Mouse (Mus musculus) ES-Bruce4 (cell line): ENCODE results near the gene Rab40b. TPM values are rescaled to one million over a fixed set of nuclear protein-coding genes. Genes with fewer than 3 reads are reported as not detected.
"Not testable (repeated sequence)": the region's sequence is repeated elsewhere in the genome, so short reads cannot be mapped to it uniquely, and the experiment has no call there.

ENCODE experiments used
- H3K27ac ChIP-seq: 2 replicates; pipeline ENCODE4 v1.5.1; 2012; ENCODE audit warnings: low read length, inconsistent platforms; ENCODE audit not compliant: insufficient read depth
- H3K27me3 ChIP-seq: 2 replicates; pipeline ENCODE4 v1.6.1; 2012; ENCODE audit warnings: mild to moderate bottlenecking, low read length, inconsistent platforms; ENCODE audit not compliant: control insufficient read depth, poor library complexity, insufficient read depth, severe bottlenecking
- H3K36me3 ChIP-seq: 2 replicates; pipeline ENCODE4 v1.6.1; 2012; ENCODE audit warnings: inconsistent platforms, mild to moderate bottlenecking, low read length, moderate library complexity; ENCODE audit not compliant: control insufficient read depth, poor library complexity, insufficient read depth, severe bottlenecking
- H3K4me1 ChIP-seq: one replicate; pipeline ENCODE4 v1.8.1; 2011; ENCODE audit warnings: low read length; ENCODE audit not compliant: control insufficient read depth, insufficient read depth
- H3K4me3 ChIP-seq: 2 replicates; pipeline ENCODE4 v1.5.1; 2011; ENCODE audit warnings: low read depth, mild to moderate bottlenecking, low read length
- H3K9ac ChIP-seq: 2 replicates; pipeline ENCODE4 v1.6.1; 2012; ENCODE audit warnings: low read depth, mild to moderate bottlenecking, inconsistent platforms; ENCODE audit not compliant: poor library complexity, severe bottlenecking
- H3K9me3 ChIP-seq: replicated peaks from 2 replicates; pipeline ENCODE4 v1.6.1; 2012; ENCODE audit warnings: mild to moderate bottlenecking, low read length, inconsistent platforms; ENCODE audit not compliant: control insufficient read depth, poor library complexity, insufficient read depth, severe bottlenecking
- CTCF ChIP-seq: IDR thresholded peaks from one replicate; pipeline ENCODE4 v1.8.1; 2011; ENCODE audit warnings: low read depth, low read length
- EP300 ChIP-seq: IDR thresholded peaks from 2 replicates; pipeline ENCODE4 v1.6.1; 2011; ENCODE audit warnings: low read depth, low read length; ENCODE audit not compliant: insufficient read depth
- POLR2A ChIP-seq: IDR thresholded peaks from one replicate; pipeline ENCODE4 v1.8.1; 2011; ENCODE audit warnings: low read length; ENCODE audit not compliant: insufficient read depth
- polyA plus RNA-seq: library from polyadenylated mRNA; stranded (reverse); fragments of >200 nt; gene quantifications from 2 replicates; pipeline ENCODE4 v1.2.4, GENCODE M21; 2011; ENCODE audit warnings: low read depth; ENCODE audit not compliant: missing spikeins, insufficient read depth, insufficient read length

Gene Rab40b
- polyA plus RNA-seq, 1 experiment: not detected

DNA sequence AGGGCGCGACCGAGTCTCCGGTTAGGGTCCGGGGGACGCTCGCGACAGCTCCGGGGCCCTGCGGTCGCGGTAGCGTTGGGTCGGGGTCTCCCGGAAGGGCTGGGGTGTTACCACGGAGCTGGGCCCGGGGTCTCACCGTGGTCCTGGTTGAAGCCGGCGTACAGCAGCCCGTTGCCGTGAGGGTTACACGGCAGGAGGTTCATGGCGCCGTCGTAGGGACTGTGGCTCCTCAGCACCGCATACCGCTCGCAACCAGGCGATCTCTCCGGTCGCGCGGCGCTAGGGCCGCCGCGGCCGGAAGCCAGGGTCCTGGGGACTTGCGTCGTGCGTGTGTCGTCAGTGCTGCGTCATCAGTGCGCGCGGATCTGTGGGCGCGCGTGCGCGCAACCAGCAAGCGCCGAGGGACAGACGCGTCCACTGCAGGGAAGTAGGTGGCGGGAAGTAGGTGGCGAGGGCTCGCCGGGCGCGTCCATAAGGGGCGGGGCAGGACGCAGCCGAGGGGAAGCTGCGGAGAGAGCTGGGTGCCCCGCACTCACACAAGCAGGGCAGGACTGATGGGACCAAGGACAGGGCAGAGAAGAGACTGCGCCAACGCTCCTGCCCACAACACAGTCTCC, 33.9 kb downstream of the Rab40b start, which contains the start of gene Wdr45b:
Gene Wdr45b (minus strand): TSS at position 355 of the 617 bp plus-strand sequence.
- no peaks in the 10 kb centered on the region for H3K9me3 ChIP-seq
- no peaks in the 10 kb centered on the region for H3K4me1 ChIP-seq
- no peaks in the 10 kb centered on the region for H3K36me3 ChIP-seq
- no peak within 1 kb of the TSS for H3K27ac ChIP-seq
- no peaks in the 10 kb centered on the region for H3K27me3 ChIP-seq
- H3K4me3 ChIP-seq: peak within 1 kb of the TSS; percentile 82
- peak within 1 kb of the TSS; percentile 88 for H3K9ac ChIP-seq
- no peak for TF ChIP-seq EP300
- peak; percentile 16 for TF ChIP-seq POLR2A
- TF ChIP-seq CTCF: no peak

- Histone ChIP-seq H3K27me3 (no peaks in the 10 kb centered on the region), H3K9ac (peak overlapping the region; percentile 88), H3K9me3 (no peaks in the 10 kb centered on the region), H3K36me3 (peaks cover 4% of the 10 kb centered on the region), H3K4me3 (peak overlapping the region; percentile 82), H3K4me1 (no peaks in the 10 kb centered on the region), H3K27ac (no peak overlapping the region)
- TF ChIP-seq POLR2A: no peak
- TF ChIP-seq EP300: no peak
- no peak for TF ChIP-seq CTCF
Observed at GRCm38 (mm10) chr11:121353326-121354090, 34.5 kb downstream of the Rab40b start.

DNA sequence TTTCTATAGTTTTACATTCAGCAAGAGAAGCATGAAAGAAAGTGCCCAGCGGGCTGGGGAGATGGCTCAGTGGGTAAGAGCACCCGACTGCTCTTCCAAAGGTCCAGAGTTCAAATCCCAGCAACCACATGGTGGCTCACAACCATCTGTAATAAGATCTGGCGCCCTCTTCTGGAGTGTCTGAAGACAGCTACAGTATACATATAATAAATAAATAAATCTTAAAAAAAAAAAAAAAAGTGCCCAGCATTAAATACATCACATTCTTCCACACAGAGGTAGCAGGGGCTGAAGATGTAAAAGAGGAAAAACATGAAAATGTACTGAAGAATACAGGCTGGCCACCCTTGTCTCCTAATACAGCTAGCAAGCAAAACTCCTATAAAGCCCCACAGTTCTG, 39.3 kb downstream of the Rab40b start:
- not testable (repeated sequence) for H3K27ac ChIP-seq, H3K9me3 ChIP-seq, H3K4me3 ChIP-seq, H3K4me1 ChIP-seq, H3K9ac ChIP-seq, H3K27me3 ChIP-seq
- H3K36me3 ChIP-seq: peaks cover 14% of the 10 kb centered on the region

DNA sequence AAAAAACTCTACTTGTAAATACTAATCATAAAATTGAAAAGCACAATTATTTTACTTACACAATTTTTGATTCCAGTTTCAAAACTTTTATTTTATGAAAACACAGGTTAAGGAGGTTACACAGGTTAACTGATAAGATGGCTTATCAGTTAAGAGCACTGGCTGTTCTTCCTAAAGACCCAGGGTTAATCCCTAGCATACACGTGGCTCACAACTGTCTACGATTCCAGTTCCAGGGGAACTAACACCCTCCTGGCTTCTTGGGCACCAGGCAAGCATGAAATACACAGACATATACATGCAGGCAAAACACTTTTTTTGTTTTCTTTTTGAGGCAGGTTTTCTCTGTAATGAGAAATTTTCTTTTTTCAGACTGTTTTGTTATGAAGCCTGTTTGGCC, 39.9 kb downstream of the Rab40b start:
- no peak for TF ChIP-seq CTCF
- no peak for TF ChIP-seq EP300
- no peak for TF ChIP-seq POLR2A
- Histone ChIP-seq H3K9ac (no peak overlapping the region), H3K4me3 (no peak overlapping the region), H3K9me3 (no peaks in the 10 kb centered on the region), H3K36me3 (peaks cover 14% of the 10 kb centered on the region), H3K27me3 (no peaks in the 10 kb centered on the region), H3K27ac (no peak overlapping the region), H3K4me1 (no peaks in the 10 kb centered on the region)

DNA sequence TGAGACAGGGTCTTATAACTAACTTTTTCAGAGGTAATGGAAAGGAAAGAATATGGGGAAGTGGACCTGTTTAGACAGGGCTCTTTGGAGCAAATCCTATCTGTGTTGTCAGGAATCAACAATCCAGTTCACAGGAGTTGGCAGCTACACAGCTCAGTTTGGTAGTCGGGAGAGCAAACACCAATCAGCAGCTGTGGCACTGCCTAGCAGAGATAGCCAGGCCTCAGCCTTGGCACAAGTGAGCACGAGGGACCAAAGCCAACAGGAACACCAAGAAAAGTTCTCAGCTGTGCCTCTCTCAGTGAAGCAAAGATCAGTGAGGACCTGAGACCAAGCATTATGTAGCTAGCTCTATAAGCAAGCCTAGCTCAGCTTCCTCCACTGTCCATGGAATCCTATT, 41.0 kb downstream of the Rab40b start:
- Histone ChIP-seq H3K36me3 (peaks cover 14% of the 10 kb centered on the region), H3K4me1 (no peaks in the 10 kb centered on the region), H3K4me3 (no peak overlapping the region), H3K27ac (no peak overlapping the region), H3K9ac (no peak overlapping the region), H3K27me3 (no peaks in the 10 kb centered on the region), H3K9me3 (no peaks in the 10 kb centered on the region)
- TF ChIP-seq CTCF (no peak), EP300 (no peak)

- H3K4me3 ChIP-seq, H3K9me3 ChIP-seq, H3K9ac ChIP-seq, H3K27ac ChIP-seq, H3K4me1 ChIP-seq, H3K27me3 ChIP-seq: not testable (repeated sequence)
- peaks cover 21% of the 10 kb centered on the region for H3K36me3 ChIP-seq
Observed at GRCm38 (mm10) chr11:121342423-121342822, 45.6 kb downstream of the Rab40b start.
